Mouse (Mus musculus) limb, embryonic 12.5 days (tissue): Measurements from ENCODE around the gene Gm20715. TPM values are rescaled to one million over a fixed set of nuclear protein-coding genes. Genes with fewer than 3 reads are reported as not detected.

ENCODE experiments used
- ATAC-seq: fragments of 200-750 bp; cut with Nextera tagmentation; 2 replicates; pipeline ENCODE4 v1.8.0; 2017; ENCODE audit warnings: low read depth, moderate TSS enrichment; ENCODE audit not compliant: insufficient number of reproducible peaks, insufficient read depth, low FRiP score, low TSS enrichment
- H3K27ac ChIP-seq: fragments of 300-500 bp; sonication (generic); 2 replicates; pipeline ENCODE4 v1.5.1; 2016; ENCODE audit warnings: mild to moderate bottlenecking, moderate library complexity
- H3K27me3 ChIP-seq: fragments of 300-500 bp; sonication (generic); 2 replicates; pipeline ENCODE4 v1.6.1; 2016; ENCODE audit warnings: mild to moderate bottlenecking, moderate library complexity
- H3K36me3 ChIP-seq: fragments of 300-500 bp; sonication (generic); 2 replicates; pipeline ENCODE4 v1.6.1; 2016; ENCODE audit warnings: mild to moderate bottlenecking, moderate library complexity
- H3K4me1 ChIP-seq: fragments of 300-500 bp; sonication (generic); replicated peaks from 2 replicates; pipeline ENCODE4 v1.6.1; 2016
- H3K4me2 ChIP-seq: fragments of 300-500 bp; sonication (generic); 2 replicates; pipeline ENCODE4 v1.6.1; 2016; ENCODE audit warnings: mild to moderate bottlenecking, moderate library complexity
- H3K4me3 ChIP-seq: fragments of 300-500 bp; sonication (generic); replicated peaks from 2 replicates; pipeline ENCODE4 v1.5.1; 2016; ENCODE audit warnings: mild to moderate bottlenecking
- H3K9ac ChIP-seq: fragments of 300-500 bp; sonication (generic); replicated peaks from 2 replicates; pipeline ENCODE4 v1.6.1; 2016; ENCODE audit warnings: mild to moderate bottlenecking, moderate library complexity
- H3K9me3 ChIP-seq: fragments of 300-500 bp; sonication (generic); 2 replicates; pipeline ENCODE4 v1.6.1; 2016; ENCODE audit warnings: mild to moderate bottlenecking, moderate library complexity
- WGBS: fragments of 180-500 bp; shearing (Covaris S2); methylation state at CpG from one replicate; pipeline ENCODE4 v1.1.7; 2016; 5-methylcytosine and 5-hydroxymethylcytosine counted together
- polyA plus RNA-seq: library from polyadenylated mRNA; unstranded; fragments of >200 nt; fragmentation: Nextera tagmentation; extraction: Ambion mirVana; gene quantifications from 2 replicates; pipeline ENCODE4 v1.2.1, GENCODE M21; 2016

The Gm20715 gene
- polyA plus RNA-seq, 1 experiment from 2014 or later, result not detected

GRCm38 (mm10) chr7:6381431-6381830 is 28.6 kb upstream of the Gm20715 start:
- no peaks in the 10 kb centered on the region for H3K9me3 ChIP-seq
- H3K4me3 ChIP-seq, result no peak overlapping the region
- WGBS, result 82% methylated on average over 2 of the region's 2 CpGs
- no peak overlapping the region for H3K9ac ChIP-seq
- peaks cover 7% of the 10 kb centered on the region for H3K4me1 ChIP-seq
- no peaks in the 10 kb centered on the region for H3K27me3 ChIP-seq
- H3K4me2 ChIP-seq, result no peak overlapping the region
- no peak for ATAC-seq
- no peak overlapping the region for H3K27ac ChIP-seq
- peaks cover 4% of the 10 kb centered on the region; the same call in 1 of the 2 replicates for H3K36me3 ChIP-seq

- ATAC-seq, result peak; percentile 95
- H3K27ac ChIP-seq, result no peak within 1 kb of the TSS
- under 1% methylated on average over 28 of the region's 28 CpGs for WGBS
Observed at GRCm38 (mm10) chr7:6383044-6383455, 27.0 kb upstream of the Gm20715 start, which contains the start of gene Zfp28. Gene Zfp28, plus strand, starts transcription at chr7:6383295.

GRCm38 (mm10) chr7:6384011-6384410 is 26.1 kb upstream of the Gm20715 start:
- Histone ChIP-seq H3K27ac (no peak overlapping the region), H3K9me3 (no peaks in the 10 kb centered on the region), H3K36me3 (peaks cover 9% of the 10 kb centered on the region; the same call in 1 of the 2 replicates), H3K27me3 (no peaks in the 10 kb centered on the region), H3K9ac (no peak overlapping the region), H3K4me1 (peaks cover 7% of the 10 kb centered on the region), H3K4me3 (peak overlapping the region; percentile 63), H3K4me2 (peak overlapping the region; percentile 68)
- ATAC-seq, result peak; percentile 1; the same call in 1 of the 2 replicates
- WGBS, result 72% methylated on average over 8 of the region's 8 CpGs

More at GRCm38 (mm10) chr7:6383044-6383455, 27.0 kb upstream of the Gm20715 start, which contains the start of gene Zfp28:
- Histone ChIP-seq H3K4me2 (peak within 1 kb of the TSS; percentile 68), H3K4me3 (peak within 1 kb of the TSS; percentile 63), H3K4me1 (peaks cover 7% of the 10 kb centered on the region), H3K36me3 (peaks cover 12% of the 10 kb centered on the region; the same call in 1 of the 2 replicates), H3K27me3 (no peaks in the 10 kb centered on the region), H3K9ac (peak within 1 kb of the TSS; percentile 60), H3K9me3 (no peaks in the 10 kb centered on the region)

GRCm38 (mm10) chr7:6386995-6387394 is 23.1 kb upstream of the Gm20715 start:
- Histone ChIP-seq H3K4me3 (no peak overlapping the region), H3K36me3 (peaks cover 37% of the 10 kb centered on the region), H3K4me2 (no peak overlapping the region), H3K9ac (no peak overlapping the region), H3K27me3 (no peaks in the 10 kb centered on the region), H3K9me3 (no peaks in the 10 kb centered on the region), H3K27ac (no peak overlapping the region), H3K4me1 (peaks cover 7% of the 10 kb centered on the region)
- ATAC-seq, result no peak
- WGBS, result 90% methylated on average over 8 of the region's 8 CpGs

- no peak for ATAC-seq
- 85% methylated on average over 5 of the region's 5 CpGs for WGBS
- Histone ChIP-seq H3K27ac (no peak overlapping the region), H3K27me3 (no peaks in the 10 kb centered on the region), H3K4me1 (peaks cover 2% of the 10 kb centered on the region; the same call in 1 of the 2 replicates), H3K36me3 (peaks cover 57% of the 10 kb centered on the region), H3K4me2 (no peak overlapping the region), H3K4me3 (no peak overlapping the region), H3K9ac (no peak overlapping the region), H3K9me3 (no peaks in the 10 kb centered on the region)
Observed at GRCm38 (mm10) chr7:6388971-6389370, 21.1 kb upstream of the Gm20715 start.

GRCm38 (mm10) chr7:6389449-6389848 is 20.6 kb upstream of the Gm20715 start:
- Histone ChIP-seq H3K27me3 (no peaks in the 10 kb centered on the region), H3K9ac (no peak overlapping the region), H3K4me1 (no peaks in the 10 kb centered on the region), H3K4me2 (no peak overlapping the region), H3K4me3 (no peak overlapping the region), H3K9me3 (no peaks in the 10 kb centered on the region), H3K27ac (no peak overlapping the region), H3K36me3 (peaks cover 61% of the 10 kb centered on the region)
- WGBS, result 69% methylated on average over 5 of the region's 5 CpGs
- ATAC-seq, result no peak

- Histone ChIP-seq H3K9ac (peak within 1 kb of the TSS; percentile 55; the same call in 1 of the 2 replicates), H3K4me1 (peaks cover 6% of the 10 kb centered on the region), H3K4me3 (peak within 1 kb of the TSS; percentile 50), H3K36me3 (peaks cover 27% of the 10 kb centered on the region), H3K4me2 (peak within 1 kb of the TSS; percentile 72), H3K27ac (no peak within 1 kb of the TSS), H3K27me3 (no peaks in the 10 kb centered on the region), H3K9me3 (no peaks in the 10 kb centered on the region)
- ATAC-seq, result peak; percentile 59
- WGBS, result 27% methylated on average over 25 of the region's 25 CpGs
Observed at GRCm38 (mm10) chr7:6397996-6398975, 11.8 kb upstream of the Gm20715 start, which contains the start of gene Smim17. Gene Smim17, plus strand, starts transcription at chr7:6398715.

GRCm38 (mm10) chr7:6414626-6415441 is 4.8 kb downstream of the Gm20715 start:
- no peak for ATAC-seq
- 10% methylated on average over 16 of the region's 22 CpGs for WGBS
- Histone ChIP-seq H3K9me3 (no peaks in the 10 kb centered on the region), H3K36me3 (no peaks in the 10 kb centered on the region), H3K9ac (no peak overlapping the region), H3K4me1 (no peaks in the 10 kb centered on the region), H3K27me3 (peaks cover 12% of the 10 kb centered on the region; the same call in 1 of the 2 replicates), H3K4me2 (no peak overlapping the region), H3K27ac (no peak overlapping the region), H3K4me3 (no peak overlapping the region)

- 26% methylated on average over 8 of the region's 8 CpGs for WGBS
- Histone ChIP-seq H3K27me3 (peaks cover 12% of the 10 kb centered on the region; the same call in 1 of the 2 replicates), H3K4me3 (no peak overlapping the region), H3K27ac (no peak overlapping the region), H3K36me3 (no peaks in the 10 kb centered on the region), H3K9me3 (no peaks in the 10 kb centered on the region), H3K4me1 (no peaks in the 10 kb centered on the region), H3K9ac (no peak overlapping the region), H3K4me2 (no peak overlapping the region)
- ATAC-seq, result no peak
Observed at GRCm38 (mm10) chr7:6415442-6415787, 5.3 kb downstream of the Gm20715 start.

GRCm38 (mm10) chr7:6419894-6420293 is 9.8 kb downstream of the Gm20715 start:
- Histone ChIP-seq H3K4me2 (no peak overlapping the region), H3K36me3 (no peaks in the 10 kb centered on the region), H3K27ac (no peak overlapping the region), H3K9me3 (no peaks in the 10 kb centered on the region), H3K4me1 (no peaks in the 10 kb centered on the region), H3K4me3 (no peak overlapping the region), H3K27me3 (peaks cover 9% of the 10 kb centered on the region; the same call in 1 of the 2 replicates), H3K9ac (no peak overlapping the region)
- WGBS, result 78% methylated on average over 6 of the region's 6 CpGs
- no peak for ATAC-seq

GRCm38 (mm10) chr7:6429381-6429780 is 19.3 kb downstream of the Gm20715 start:
- H3K4me1 ChIP-seq, result no peaks in the 10 kb centered on the region
- peaks cover 19% of the 10 kb centered on the region; the same call in 1 of the 2 replicates for H3K9me3 ChIP-seq
- H3K27ac ChIP-seq, result no peak overlapping the region
- 88% methylated on average over 3 of the region's 3 CpGs for WGBS
- H3K27me3 ChIP-seq, result no peaks in the 10 kb centered on the region
- no peak for ATAC-seq
- H3K36me3 ChIP-seq, result no peaks in the 10 kb centered on the region
- no peak overlapping the region for H3K4me3 ChIP-seq
- no peak overlapping the region for H3K9ac ChIP-seq
- H3K4me2 ChIP-seq, result no peak overlapping the region
